Mouse (Mus musculus): ENCODE data around the gene Stk16.
A peak's percentile ranks its signal among the peaks of the same experiment; 100 is the strongest.

Stk16 gene

DNA sequence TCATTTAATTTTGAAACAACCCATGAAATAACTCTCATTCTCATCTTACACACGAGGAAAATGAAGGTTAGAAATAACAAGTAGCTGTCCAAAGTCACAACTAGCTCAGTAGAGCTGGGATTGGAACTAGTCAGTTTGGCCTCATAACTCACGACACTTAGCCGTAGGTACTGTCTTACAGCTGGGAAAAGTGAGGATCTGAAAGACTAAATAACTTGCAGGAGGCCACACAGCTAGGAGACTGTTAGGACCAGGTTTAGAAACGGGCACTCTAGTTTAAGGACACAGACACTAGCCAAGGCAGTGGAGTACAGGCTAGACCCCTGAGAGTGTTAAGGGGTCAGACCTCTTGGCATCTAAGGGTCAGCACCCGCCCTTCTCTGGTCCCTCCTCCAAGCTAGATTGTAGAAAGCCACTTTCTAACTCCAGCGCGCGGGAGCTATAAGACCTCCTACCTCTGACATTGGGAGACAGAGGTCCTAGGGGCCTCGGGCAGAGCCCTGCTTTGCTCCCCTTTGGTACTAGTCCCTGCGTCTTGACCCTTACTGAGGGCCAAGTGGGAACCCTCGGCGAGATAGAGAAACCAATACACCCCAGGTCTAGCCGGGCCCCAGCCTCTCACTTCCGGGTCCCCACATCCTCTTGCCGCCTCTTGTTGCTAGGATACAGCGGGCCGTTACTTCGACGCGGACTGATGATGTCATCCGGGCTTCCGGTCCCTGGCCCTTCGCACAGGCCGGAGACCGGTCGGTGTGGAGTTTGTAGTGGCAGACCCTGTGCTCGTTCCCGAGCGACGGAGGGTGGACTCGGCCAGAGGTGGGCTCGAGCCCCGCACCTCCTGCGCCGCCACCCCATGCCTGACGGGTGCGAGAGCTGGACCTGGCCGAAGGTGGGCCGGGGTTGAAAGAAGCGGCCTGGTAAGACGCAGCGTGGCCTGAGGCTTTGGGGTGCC, at the start of gene Stk16, which contains the start of gene Glb1l:
Gene Stk16, plus strand, starts transcription at position 703 of the 952 bp plus-strand sequence.
Gene Glb1l, minus strand, starts transcription at position 678 of the 952 bp plus-strand sequence.
- DNase-seq, result peak; percentile 96

DNA sequence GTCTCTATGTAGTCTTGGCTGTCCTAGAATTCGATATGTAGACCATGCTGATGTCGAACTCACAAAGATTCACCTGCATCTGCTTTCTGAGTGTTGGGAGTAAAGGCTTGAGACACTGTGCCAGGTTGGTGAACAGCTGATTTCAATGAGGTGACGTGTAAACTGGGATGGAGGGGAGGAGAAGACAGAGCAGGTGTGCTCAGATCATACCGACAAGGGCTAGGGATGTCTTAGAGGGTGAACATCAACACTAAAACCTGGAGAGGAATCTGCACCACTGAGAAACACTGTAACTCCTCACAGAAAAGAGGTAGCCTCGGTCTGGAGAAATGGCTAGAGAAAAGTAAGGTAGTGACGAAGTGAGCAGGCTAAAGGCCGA, 42.6 kb upstream of the Stk16 start:
- DNase-seq, result no peak

- peak; percentile 99 for DNase-seq
These were observed 41.9 kb upstream of the Stk16 start, which contains the start of gene Zfand2b for GRCm38 (mm10) chr1:75168472-75169464. Gene Zfand2b (plus strand): TSS chr1:75168646.

- no peak for DNase-seq
These were observed 31.1 kb upstream of the Stk16 start for GRCm38 (mm10) chr1:75179334-75180104.

GRCm38 (mm10) chr1:75180105-75180590, 30.5 kb upstream of the Stk16 start, which contains the start of gene Abcb6:
Gene Abcb6 (minus strand): TSS chr1:75180392.
- DNase-seq, result peak; percentile 87

- DNase-seq, result no peak
These were observed 29.9 kb upstream of the Stk16 start for GRCm38 (mm10) chr1:75180741-75181140.

DNA sequence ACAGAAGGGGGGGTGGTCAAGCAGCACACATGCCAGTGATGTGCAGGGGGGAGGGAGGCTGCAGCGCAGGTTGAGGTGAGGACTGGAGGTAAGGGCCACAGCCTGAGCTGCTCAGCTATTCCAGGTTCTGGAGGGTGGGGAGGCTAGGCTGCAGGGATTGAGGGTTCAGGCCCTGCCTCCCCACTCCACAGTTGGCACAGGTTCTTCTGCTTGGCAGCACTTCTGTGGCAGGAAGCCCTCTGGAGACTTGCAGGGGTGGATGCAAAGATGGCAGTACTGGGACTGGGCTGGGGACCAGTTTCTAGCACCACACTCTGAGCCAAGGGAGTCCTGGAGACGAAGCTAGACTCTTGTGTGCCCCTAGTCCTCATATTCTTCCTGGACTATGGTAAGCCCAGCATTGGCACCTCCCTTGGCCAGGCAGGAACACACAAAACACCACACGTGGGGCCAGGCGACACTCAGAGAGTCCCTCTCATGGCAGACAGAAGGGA, 29.2 kb upstream of the Stk16 start:
- DNase-seq, result no peak

DNA sequence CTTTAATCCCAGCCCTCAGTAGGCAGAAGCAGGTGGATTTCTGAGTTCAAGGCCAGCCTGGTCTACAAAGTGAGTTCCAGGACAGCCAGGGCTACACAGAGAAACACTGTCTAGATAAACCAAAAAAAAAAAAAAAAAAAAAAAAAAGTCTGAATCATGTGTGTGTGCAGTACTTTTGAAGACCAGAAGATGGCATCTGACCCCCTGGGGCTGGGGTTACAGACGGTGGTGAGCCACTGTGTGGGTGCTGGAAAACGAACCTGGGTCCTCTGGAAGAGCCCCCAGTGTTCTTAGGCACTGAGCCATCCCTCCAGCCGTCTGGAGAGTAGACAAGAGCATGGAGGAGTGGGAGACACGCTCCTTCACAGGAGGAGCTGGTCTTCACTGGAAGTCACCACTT, 28.5 kb upstream of the Stk16 start:
- no peak for DNase-seq

DNA sequence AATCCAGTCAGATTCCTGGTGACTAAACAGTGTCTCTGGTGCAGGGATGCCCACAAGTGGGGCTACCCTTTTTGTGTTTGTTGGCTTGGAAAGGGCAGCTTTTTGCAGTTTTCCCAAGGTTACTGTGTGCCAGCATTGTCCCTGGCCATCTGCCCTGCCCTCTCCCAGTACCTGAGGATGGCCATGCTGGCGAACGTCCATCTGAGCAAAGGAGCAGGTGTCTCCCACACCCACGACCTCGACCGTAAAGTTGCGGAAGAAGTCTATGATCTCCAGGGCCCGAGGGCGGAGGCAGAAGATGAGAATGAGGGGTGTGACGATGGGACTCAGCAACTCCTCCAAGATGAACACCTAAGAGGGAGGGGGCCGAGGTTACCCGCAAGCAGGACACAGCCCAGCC, 25.1 kb upstream of the Stk16 start:
- DNase-seq, result no peak

DNA sequence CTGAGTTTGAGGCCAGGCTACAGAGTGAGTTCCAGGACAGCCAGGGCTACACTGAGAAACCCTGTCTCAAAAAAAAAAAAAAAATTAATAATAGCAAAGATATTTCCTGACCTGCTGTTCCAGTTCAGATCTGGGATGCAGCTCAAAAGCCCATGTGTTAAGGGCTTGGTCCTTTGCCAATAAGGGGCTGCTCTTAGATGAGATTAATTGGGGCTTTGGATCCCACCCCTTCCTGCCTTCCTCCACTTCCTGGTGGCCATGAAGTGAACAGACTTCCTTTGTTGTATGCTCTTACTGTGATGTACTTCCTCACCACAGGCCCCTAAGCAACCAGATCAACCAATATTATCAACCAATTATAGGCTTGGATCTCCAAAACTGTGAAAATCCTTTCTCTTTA, 23.5 kb upstream of the Stk16 start:
- DNase-seq, result no peak

DNA sequence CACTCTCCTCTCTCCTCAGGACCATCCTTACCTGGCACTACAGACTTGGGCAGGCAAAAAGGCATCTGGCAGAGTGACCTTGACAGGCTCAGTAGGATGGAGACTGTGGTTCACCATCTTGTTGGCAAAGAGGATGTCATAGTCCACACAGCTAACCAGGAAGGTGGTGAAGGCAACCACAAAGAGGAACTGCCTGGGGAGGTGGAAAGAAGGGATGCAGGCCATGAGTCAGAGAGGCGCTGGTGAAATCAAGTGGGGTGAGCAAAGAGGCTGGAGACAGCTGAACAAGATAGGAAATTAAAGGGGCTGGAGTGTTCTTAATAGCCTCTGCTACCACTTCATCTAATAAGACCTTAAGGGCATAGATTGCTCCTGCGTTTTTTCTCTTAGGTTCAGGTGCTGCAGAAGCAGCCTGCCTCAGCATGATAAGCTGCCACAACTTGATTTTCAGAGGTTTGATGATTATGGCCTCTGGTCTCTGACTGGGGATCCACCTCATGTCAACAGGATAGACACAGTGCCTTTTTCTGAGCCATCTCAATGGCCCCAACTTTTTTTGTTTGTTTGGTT, 22.6 kb upstream of the Stk16 start:
- DNase-seq, result no peak

GRCm38 (mm10) chr1:75190577-75190976, 20.1 kb upstream of the Stk16 start:
- no peak for DNase-seq

DNA sequence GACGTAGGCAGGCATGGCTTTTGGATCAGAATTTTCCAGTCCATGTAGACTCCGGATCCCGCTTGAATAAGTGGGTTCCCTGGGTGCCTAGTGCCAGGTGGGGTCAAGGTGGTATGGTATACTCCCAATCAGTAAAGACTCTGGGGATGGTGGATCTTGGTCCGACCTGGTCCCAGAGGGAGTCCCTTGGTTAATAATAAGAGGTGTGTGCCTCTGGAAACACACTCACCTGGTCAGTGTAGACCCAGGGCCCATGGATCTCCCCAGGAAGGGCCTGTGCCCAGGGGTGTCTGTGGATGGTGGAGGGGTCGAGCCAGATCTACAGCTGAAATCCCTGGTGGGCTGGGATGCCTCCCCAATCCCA, 19.4 kb upstream of the Stk16 start:
- DNase-seq, result no peak

DNA sequence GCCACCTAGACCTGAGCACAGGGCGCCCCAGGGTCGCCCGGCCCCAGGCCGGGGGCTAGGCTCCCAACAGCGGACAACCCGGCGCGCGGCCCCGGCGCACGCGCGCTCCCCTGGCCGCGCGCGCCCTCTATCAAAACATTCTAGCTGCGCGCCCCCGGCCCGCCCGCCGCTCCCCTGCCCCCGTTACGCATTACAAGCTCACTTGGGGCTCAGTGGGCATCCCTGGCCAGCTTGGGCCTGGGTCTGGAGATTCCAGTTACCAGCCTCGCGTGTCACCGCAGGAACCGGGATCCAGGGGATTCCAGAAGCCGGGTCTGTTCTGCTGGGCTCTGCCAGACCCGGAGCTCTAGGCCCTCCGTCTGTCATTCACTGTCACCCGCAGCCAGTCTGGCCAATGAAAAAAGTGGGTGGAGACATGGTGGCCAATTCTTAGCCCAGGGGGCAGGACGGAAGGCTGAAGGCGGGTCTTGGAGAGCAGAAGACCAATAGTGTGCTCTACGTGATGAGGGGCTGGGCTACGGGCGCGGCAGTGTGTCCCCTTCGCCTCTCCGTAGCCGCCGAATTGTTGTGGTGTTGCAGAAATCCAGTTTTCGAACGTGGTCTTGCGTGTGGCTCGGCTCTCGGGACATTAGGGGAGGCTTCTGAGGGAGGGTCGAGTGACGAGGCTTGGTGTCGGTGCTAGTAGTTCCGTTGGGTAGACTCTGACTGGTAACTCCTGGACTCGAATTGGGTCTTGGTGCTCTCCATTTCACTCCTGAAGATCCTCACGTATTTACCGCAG, 18.8 kb upstream of the Stk16 start, which contains the start of the genes Ankzf1 and Atg9a:
Gene Ankzf1, plus strand, starts transcription at position 530 of the 781 bp plus-strand sequence.
Gene Atg9a, minus strand, starts transcription at position 575 of the 781 bp plus-strand sequence.
- peak; percentile 94 for DNase-seq

DNA sequence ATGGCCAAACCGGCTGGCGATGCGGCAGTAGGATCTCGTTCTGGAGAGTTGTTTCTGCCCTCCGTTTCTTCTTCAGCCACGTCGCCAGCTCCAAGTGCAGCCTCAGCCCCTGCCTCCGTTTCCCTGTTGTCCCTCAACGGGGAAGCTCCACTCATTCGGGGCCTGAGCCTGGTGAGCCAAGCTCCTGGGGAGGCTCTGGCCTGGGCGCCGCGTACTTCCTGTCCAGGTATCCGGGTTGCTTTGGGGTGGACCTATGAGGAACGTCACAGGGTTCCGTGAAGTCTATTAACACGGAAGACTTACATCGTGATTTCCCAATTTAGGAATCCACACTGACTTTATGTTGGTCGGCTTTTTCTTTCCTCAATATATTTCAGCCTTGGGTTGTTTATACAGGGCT, 18.2 kb upstream of the Stk16 start:
- DNase-seq, result peak; percentile 48

DNA sequence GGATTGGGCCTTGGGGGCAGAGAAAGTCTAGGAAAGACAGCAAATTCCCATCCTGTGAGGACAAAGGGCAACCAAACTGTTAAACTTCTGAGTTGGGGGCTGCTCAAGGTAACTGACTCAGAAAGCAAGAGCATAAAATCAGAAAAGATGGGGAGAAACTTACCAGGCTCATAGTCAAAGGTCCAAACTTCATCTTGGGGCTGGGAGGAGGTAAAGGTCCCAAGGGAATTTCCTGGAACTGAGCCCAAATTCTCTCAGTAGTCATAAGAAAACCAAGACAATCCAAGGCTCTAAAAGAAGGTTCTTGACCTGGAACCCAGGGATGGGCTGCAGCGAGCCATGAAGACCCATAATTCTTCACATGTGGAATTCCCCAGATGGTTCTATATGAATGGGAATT, 9.4 kb upstream of the Stk16 start:
- no peak for DNase-seq

GRCm38 (mm10) chr1:75208967-75209678, 1.5 kb upstream of the Stk16 start:
- peak; percentile 52 for DNase-seq

- DNase-seq, result no peak
These were observed 587 bp downstream of the Stk16 start for GRCm38 (mm10) chr1:75211141-75211708.

GRCm38 (mm10) chr1:75212542-75212941, 1.9 kb downstream of the Stk16 start:
- peak; percentile 4 for DNase-seq

DNA sequence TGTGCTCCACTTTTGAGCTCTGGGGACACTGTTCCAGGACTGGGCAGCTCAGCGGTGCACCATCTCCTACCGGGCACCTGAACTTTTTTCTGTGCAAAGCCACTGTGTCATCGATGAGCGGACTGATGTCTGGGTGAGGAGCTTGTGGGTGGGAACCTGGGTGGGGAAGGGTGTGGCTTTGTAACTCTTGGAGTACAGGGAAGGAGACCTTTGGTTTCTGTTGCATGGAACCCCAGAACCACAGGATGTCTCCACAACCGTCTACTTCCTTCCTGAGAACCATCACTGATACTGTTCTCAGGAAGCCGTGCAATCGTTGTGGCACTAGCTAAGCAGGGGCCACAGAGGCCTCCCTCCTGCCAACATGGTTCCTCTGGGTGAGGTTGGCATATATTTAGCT, 2.5 kb downstream of the Stk16 start:
- DNase-seq, result peak; percentile 18

All from thymus, postnatal 14 days (tissue).